Mouse (Mus musculus): Measurements from ENCODE around the gene Sfxn1.

The Sfxn1 gene

DNA sequence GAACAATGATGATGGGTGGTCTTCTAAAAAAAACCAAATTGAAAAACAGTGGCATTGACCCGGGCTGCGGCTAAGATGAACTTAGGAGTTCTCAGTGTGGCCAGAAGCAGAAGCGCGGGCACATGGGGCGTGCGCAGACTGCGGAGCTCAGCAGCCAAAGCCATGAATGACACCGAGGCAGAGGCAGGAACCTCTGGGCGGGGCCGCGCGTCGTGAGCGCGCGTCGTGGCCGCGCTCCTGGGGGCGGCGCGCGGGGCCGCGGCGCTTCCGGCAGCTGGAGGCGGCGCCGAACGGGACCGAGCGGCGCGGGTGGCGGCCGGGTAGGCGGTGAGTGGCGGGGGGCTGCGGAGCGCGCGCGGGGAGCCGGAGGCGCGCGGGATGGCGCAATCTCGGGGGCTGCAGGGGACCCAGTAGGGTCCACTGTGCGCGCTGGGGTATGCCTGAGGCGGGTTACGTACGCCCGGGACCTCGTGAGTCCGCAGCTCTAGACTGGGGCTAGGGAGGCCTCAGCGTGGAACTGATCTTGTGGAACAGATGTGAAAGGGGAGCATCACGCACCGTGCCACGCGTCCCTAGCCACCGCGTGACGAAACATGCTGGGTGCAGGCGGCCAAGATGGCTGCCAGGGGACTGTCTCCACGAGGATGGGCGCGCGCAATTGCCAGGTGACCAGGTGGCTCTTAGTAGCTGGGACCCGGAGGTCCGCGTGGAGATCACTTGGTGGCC is at the start of gene Sfxn1:
Sfxn1 (plus strand) TSS at position 264 of the 726 bp plus-strand sequence.
- DNase-seq (ENCODE audit: low spot score in 2 of 2) = peak; percentile 53 to 71

DNA sequence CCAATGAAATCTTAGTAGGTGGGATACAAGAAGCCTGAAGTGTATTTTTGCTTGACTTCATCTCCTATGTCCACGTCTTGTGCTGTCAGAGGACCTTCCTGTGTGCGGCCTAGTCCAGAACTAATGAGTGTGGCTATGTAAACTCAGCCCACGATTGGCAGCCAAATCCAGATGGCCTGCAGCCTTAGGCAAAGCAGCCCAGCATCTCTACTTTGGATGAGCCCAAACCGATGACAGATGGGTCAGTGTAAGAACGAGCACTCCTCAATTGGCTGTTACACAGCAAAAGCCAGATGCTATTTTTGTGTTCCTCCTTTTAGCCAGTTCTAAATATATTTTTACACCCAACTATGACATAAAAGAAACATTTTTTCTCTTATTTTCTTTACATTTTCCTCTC is 48.4 kb upstream of the Sfxn1 start:
- DNase-seq (ENCODE audit: low spot score in 2 of 2) = no peak

DNA sequence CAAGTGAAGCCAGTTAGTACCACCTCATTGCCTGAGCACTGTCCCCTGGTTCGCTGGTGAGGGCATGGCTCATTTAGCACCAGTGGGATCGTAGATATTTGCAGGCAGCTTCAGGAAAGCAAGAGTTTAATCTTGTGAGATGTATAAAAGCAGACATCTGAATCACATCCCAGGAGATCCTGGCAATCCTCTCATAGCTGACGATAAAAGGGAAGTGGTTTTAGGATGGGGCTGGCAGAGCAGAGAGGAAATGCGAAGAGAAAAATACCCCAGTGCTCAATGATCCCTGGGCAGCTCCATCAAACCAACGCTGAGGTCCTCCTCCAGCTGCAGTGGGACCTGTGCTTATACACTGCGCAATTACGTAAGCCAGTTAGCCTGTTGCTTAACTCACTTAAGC is 44.6 kb upstream of the Sfxn1 start:
- DNase-seq (ENCODE audit: low spot score in 2 of 2) = no peak

DNA sequence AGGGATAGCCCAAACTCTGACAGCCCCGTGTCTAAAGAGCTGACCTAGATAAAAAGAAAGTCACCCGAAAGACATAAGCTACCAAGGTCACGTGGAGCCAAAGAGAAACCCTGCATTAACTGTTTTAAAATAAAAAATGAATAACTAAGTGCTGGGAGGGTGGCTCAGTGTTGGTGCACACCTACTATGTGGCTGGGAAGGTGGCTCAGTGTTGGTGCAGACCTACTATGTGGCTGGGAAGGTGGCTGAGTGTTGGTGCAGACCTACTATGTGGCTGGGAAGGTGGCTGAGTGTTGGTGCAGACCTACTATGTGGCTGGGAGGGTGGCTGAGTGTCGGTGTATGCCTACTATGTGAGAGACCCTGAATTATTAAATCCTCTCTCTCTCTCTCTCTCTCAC is 38.0 kb upstream of the Sfxn1 start:
- no peak for DNase-seq (ENCODE audit: low spot score in 2 of 2)

DNA sequence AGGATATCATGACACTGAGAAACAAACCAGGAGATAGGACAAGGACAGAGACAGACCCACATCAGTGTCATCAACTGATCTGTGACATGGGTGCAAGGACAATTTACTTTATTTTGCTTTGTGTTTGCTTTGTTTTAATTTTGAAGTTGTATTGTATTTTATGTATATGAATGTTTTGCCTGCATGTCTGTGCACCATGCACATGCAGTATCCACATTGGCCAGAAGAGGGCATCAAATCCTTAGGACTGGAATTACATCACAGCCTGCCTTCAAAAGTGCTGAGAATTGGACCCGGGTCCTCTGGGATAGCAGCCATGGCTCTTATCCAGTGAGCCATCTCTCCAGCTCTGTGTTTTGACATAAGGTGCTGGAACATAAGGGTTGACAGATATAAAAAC is 36.1 kb upstream of the Sfxn1 start:
- no peak for DNase-seq (ENCODE audit: low spot score in 2 of 2)

DNA sequence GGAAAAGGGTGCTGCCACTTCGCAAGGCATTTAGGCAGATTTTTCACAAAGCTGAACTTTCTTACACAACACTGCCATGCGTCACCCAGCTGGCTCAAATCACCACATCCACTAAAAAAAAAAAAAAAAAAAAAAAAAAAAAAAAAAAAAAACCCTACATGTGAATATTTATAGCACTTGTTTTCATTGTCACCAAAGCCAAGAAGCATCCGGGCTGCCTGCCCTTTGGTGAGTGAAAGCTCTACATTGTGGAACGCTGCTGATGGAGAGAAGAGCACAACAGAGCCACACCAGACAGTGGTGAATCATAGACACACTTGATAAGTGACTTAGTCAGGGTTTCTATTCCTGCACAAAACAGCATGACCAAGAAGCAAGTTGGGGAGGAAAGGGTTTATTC is 33.7 kb upstream of the Sfxn1 start:
- no peak for DNase-seq (ENCODE audit: low spot score in 2 of 2)

DNA sequence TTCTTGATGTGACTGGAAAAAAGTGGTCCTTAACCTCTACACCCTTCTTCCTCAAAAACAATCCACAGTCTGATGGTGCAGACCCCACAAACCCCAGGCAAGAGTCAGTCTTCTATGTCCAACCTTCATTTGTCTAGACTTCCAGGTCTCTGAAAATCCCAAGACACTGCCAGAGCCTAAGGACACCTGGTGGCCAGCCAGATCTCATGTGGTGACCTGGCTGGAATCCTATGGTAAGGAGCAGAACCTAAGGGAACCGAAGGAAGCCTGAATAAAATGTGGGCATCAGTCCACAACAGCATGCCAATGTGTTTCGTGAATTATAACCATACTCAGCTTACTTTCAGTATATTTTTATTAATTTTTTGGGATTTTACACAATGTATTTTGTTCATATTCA is 31.4 kb upstream of the Sfxn1 start:
- DNase-seq (ENCODE audit: low spot score in 2 of 2) = no peak

DNA sequence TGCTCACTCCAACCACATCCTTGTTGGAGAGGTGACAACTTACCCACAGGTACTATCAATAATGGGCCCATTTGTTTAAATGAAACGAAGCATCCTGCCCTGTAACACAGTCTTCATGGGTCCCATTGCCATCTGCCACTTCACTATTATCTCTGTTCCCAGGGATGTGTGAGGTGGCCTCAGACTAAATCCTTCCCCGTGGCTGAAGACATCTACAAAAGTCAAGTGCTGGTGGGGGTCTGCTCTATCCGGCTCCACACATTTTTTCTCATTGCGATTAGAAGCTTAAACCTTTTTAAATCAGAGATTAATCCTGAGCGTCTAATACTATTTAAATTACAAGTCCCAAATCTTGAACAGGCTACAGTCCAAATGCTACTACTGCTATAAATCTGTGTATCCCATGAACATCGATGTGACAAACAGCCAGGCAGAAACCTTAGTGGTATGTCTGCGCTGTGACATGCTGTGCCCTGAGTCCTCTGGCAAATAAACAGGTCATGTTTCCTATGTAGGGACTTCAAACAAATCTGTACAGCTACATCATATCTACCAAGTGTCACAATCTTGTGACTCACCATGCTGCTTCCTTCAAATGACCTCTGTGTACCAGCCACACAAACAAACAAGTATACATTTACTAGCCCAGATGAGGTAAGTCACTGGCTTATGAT is 22.9 kb upstream of the Sfxn1 start:
- DNase-seq (ENCODE audit: low spot score in 2 of 2) = no peak

DNA sequence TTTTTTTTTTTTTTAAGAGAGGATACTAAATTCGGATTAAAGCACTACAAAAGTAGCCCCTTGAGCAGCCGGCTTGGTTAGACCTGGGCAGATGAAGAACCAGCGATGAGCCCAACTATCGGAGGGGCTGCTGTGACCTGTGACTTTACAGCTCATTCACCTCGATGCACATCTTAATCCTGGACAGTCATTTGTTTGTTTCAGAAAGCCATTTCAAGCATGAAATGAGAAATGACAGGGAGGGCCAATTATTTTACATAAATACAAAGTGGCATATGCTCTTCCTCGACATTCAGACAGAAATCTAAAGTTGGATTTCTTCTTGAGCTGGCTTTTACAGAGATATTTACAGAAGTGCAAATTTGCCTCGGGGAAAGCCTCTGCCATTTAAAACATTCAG is 20.0 kb upstream of the Sfxn1 start:
- DNase-seq (ENCODE audit: low spot score in 2 of 2) = no peak

DNA sequence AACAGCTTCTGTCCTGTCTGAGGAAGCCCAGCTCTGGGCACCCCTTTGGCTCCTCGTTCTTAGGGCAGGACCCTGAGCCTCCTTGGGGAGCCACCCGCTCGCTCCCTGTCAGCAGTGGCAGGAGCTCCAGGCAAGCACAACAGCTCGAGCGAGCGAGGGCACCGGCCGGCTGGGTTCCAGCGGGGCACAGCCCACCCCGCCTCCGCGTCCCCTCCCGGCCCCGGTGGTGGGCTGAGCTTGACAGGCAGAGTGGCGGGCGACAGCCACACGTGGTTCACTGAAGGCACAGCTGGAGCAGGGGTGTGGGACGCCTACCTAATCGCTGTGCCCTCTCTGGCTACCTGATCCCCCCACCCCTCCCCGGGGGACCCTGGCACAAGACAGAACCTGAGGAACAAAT is 16.7 kb upstream of the Sfxn1 start:
- no peak for DNase-seq (ENCODE audit: low spot score in 2 of 2)

DNA sequence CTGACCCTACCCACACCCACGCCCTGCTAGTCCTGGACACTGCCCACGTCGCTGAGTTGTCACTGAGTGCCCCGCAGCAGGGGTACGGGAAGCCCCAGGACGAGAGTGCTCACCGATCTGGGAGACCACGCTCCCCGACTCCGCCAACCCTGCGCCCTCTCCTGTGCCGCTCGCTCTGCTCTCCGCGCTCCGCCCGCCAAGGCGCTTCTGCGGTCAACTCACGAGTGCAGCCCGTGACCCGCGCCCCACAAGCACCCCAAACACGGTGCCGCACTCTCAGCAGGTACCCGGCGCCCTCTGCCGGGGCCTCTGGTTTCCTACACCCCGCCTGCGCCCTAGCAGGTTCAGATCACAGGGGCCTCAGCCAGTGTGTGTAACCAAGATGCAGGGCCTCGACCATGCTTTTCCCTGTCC is 16.2 kb upstream of the Sfxn1 start, which contains the start of gene Drd1:
Drd1 (minus strand) TSS at position 258 of the 414 bp plus-strand sequence.
- peak in 1 of 2 experiments; percentile 63 for DNase-seq (ENCODE audit: low spot score in 2 of 2)

DNA sequence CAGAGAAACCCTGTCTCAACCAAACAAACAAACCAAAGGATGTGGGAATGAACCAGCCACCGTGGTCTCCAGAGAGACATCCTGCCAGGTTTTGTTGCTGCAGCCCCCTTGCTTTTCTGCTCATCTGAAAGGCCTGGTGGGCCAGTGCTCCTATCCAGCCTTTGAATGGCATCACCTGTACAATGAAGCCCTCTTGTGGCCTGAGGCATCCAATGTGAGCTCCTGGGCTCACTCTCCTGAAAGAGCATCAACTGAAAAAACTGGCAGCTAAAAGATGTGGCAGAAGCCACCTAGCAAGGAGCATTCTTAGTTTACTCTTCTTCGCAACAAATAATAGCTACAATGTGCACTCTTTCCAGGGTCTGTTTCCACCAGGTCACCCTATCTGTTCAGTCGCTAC is 9.6 kb upstream of the Sfxn1 start:
- no peak for DNase-seq (ENCODE audit: low spot score in 2 of 2)

DNA sequence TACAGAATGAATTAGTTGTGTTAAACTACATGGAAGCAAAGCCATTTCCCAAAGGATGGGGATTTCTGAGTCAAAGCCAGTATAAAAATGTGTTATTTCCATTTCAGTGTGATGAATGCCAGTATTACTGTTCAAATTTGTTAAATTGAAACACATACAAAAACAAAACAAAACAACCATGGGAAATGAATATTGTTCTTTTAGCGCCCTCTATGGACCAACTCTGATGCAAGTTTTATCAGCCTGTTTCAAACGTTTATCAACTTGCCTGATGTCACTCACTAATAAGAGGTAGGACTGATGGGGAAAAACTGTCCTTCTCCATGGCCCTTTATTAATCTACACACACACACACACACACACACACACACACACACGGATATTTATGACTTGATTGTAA is 8.4 kb upstream of the Sfxn1 start:
- no peak for DNase-seq (ENCODE audit: low spot score in 2 of 2)

DNA sequence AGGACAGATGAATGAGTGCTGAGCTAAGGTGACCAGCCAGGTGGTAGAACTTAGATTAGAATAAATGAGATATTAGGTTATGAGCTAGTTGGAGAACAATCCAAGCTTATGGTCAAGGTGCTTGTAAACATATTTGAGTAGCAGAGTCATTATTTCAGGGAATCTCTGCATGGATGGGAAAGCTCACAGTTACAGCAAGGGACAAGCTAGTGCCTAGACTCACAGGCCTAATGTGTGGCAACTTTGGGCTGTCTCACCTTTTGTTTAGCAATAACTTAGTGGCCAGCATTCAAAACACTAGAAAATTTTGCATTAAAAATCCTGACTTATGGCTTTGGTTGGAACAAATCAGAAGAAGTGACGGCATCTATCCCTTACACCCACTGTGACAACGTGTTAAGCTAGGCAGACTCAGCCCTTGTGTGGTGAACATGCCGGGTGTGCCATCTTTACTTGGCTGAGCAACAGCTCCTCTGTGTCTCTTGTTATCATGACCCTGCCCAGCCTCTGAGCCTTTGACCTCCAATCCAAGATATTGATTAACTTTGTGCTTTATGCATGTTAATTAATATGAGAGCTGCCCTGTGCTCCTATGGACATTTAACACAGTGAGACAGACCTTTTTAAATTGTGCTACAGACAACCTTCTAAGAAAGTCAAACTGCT is 5.5 kb upstream of the Sfxn1 start:
- DNase-seq (ENCODE audit: low spot score in 2 of 2) = no peak

DNA sequence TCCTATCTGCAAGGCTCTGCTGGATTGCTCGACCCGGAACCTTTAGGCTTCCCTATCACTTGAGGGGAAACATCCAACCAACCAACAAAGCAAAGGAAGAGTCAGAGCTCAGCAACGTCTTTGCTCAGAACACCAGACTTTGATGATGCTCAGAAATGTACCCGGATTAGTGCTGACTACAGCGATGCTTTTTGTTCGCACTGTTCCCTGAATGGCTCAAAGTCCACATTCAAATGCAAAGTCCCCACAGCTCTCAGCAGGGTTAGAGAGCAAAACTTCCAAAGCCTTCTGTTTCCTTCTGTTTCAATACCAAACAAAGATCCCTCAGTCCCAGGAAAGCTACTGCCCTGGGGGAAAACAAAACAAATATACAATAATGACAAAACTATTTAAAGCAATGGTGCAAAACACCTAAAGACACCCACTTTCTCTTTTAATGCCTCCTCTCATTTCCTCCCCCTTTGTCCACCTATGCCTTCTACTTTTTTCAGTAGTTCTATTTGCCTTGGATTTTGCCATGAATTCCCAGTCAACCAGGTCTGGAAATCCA is 4.0 kb upstream of the Sfxn1 start:
- DNase-seq (ENCODE audit: low spot score in 2 of 2) = no peak

DNA sequence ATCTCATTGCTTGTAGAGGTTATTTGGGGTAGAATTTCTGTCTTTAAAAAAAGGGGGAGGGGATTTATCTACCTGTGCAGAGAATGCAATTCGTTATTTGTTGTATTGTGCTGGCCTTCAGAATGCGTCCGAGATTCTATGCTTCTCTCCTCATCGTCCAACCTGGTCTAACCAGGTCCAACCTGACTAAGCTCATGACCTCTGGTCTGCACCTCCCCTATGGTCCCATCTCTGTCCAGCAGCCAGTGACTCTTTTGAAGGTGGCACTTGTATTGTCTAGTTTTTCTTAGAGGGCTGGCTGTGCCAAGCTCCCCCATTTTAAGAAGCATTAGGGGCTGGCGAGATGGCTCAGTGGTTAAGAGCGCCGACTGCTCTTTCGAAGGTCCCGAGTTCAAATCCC is 658 bp upstream of the Sfxn1 start:
- DNase-seq (ENCODE audit: low spot score in 2 of 2) = no peak

DNA sequence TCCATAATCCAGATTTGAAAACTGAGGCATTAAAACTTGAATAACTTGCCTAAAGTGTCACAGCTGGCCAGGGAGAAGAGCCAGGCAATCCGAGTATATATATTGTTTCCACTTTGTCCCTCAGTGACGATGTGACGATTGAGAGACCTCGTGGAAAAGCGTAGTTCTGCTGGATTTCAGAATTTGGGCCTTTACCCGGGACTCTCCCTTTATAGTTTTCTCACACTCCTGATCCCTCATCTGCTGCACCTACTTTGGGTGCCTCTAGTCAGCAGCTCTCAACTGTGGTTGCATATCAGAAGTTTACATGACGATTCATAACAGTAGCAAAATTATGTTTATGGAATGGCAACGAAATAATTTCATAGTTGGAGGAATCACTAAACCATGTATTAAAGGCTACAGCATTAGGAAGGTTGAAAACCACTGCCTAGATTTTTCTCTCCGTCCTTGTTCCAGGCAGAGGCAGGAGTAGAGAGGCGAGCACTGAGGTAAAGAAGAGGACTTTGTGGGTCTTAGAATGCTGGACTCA is 923 bp downstream of the Sfxn1 start:
- DNase-seq (ENCODE audit: low spot score in 2 of 2) = no peak

DNA sequence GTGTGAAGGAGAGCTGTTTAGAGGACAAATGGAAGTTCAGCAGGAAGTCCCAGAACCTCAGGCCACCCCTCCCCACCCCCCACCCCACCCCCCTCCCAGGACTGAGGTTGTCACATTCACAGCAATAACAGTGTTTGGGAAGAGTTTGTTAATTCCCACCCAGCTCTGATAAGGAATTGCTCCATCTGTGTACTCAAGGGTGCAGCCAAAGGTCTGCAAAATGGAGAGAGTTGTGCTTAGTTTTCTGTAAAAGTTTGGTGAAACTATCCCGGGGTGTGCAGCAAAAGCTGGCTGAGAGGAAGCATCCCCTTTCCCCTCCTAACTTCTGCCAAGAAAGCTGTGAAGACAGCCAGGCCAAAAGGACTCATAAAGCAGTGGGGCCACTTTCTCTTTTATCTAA is 1.4 kb downstream of the Sfxn1 start:
- peak in 1 of 2 experiments; percentile 55 for DNase-seq (ENCODE audit: low spot score in 2 of 2)

DNA sequence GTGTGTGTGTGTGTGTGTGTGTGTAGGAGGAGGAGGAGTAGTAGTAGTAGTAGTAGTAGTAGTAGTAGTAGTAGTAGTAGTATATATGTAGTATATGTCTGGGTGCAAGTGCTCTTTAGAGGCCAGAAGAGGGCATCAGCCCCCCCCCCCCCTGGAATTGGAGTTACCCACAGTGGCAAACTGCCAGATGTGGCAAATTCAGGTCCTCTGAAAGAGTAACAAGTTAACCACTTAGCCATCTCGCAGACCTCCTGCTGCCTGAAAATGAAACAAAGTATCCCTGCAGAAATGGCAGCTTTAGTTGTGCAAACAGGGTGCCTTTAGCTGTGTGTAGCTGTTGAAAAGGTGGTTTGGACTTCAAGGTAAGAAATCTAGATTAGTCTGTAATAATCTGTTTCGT is 1.8 kb downstream of the Sfxn1 start:
- no peak for DNase-seq (ENCODE audit: low spot score in 2 of 2)

DNA sequence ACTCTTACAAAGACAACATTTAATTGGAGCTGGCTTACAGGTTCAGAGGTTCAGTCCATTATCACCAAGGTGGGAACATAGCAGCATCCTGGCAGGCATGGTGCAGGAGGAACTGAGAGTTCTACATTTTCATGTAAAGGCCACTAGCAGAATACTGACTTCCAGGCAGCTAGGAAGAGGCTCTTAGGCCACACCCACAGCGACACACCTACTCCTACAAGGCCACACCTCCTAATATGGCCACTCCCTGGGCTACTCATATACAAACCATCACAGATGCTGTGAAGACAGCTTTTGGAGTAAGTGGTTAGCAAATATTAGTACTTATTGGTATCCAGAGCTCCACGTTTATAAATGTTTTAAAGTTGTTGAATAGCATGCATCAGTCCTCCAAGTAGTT is 3.7 kb downstream of the Sfxn1 start:
- DNase-seq (ENCODE audit: low spot score in 2 of 2) = no peak

DNA sequence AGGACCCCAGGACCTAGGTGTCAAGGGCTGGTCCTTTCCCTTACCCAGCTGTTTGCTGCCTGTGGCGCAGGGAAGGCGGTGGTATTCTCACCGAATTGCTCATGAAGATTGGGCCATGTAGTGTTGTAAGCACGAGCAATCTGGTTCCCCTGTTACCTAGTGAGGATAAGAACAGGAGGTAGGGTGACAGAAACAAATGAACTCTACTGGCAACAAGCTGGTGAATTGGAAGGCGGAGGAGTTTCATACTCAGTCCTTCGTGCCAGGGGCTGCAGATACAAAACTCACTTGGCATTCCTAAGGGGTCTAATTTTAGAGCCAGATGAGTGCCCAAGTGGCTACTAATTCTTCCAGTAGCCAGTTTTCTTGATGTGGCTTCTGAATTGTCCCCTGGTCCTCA is 4.4 kb downstream of the Sfxn1 start:
- no peak for DNase-seq (ENCODE audit: low spot score in 2 of 2)

DNA sequence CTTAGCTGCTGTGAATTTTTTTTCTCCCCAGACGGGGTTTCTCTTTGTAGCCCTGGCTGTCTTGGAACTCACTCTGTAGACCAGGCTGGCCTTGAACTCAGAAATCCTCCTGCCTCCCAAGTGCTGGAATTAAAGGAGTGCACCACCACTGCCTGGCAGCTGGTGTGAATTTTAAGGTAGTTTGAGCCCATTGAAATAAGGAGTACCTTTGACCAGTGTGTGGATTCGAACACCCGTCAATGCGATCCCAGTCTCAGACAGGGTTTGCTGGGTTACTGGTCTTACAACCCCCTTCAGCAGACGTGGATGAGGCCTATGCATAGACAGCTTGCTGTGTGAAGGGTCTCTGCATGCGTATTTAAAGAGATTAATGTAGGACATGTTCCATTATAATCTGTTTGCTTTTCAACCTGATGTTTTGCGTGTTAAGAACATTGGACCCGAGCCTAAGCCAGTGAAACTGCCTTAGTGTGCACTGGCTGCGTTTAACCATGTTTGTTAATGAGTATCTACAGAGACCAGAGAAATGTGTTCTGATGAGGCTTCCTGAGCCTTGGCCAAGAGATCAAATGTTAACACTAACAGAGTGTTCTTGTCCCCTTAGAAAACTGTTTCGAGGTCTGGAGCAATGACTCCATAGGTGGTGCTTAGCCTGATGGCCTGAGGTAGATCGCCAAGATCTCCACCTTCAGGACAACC is 5.2 kb downstream of the Sfxn1 start:
- no peak for DNase-seq (ENCODE audit: low spot score in 2 of 2)
